Mouse (Mus musculus) left cerebral cortex, adult 2 months (tissue): ENCODE measurements around the gene Gucy1b2. TPM values are rescaled to one million over a fixed set of nuclear protein-coding genes. Genes with fewer than 3 reads are reported as not detected.
A peak's percentile ranks its signal among the peaks of the same experiment; 100 is the strongest.

ENCODE experiments used
- DNase-seq, 2 experiments: peaks; one replicate each; pipeline ENCODE4 v3.0.0; 2021 to 2022; ENCODE audit warnings: low spot score in 2 of 2, mixed read lengths in 1 of 2; ENCODE audit errors: extremely low spot score in 1 of 2
- H3K27ac ChIP-seq: fragments of 200-600 bp; 2 replicates; pipeline ENCODE4 v1.8.1; 2022
- H3K4me3 ChIP-seq: fragments of 200-600 bp; 2 replicates; pipeline ENCODE4 v1.8.1; 2022
- CTCF ChIP-seq: fragments of 200-600 bp; IDR thresholded peaks from 2 replicates; pipeline ENCODE4 v1.8.1; 2022; ENCODE audit warnings: antibody characterized with exemption, mild to moderate bottlenecking, moderate library complexity
- intact Hi-C: fragments of 180-260 bp; cut with DNase I; formaldehyde crosslinking; loops from one replicate; pipeline ENCODE4 v1.15.1; 2025
- long read RNA-seq, 2 experiments: library from polyadenylated mRNA; stranded (forward); transcript quantifications; one replicate each; pipeline ENCODE4 v2.0.0; 2021; ENCODE audit warnings: borderline mapping rate in 2 of 2
- total RNA-seq, 2 experiments: library from RNA; stranded (reverse); gene quantifications; 2 replicates each; pipeline ENCODE4 v1.2.3; 2021

The Gucy1b2 gene
- under 1 TPM; 0.28 to 0.29 TPM for total RNA-seq
- long read RNA-seq, experiment 1: 0 reads
- long read RNA-seq, experiment 2: 0 reads

DNA sequence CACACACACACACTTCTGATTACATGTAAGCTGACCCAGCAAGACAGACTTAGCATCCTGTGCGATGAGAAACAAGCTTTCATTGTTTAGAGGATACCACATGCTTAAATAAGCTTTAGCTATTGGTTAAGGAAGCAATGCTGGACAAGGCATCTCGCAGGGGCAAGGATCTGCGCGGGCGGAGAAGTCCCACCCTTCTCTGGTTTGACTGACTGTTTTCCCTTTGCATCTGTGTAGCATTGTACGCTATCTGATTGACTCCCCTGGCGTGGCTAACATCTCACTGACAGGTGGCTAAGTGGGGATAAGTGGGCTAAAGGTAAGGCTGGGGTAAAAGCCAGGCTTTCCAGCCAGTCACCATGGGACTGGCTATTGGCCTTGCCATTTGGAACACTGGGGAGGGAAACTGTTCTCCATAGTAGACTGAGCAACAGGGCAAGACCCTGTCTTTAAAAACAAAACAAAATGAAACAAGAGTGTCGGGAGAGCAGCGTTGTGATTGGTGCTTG lies at the start of gene Gucy1b2:
Gene Gucy1b2, minus strand, starts transcription at position 51 of the 509 bp plus-strand sequence.
- TF ChIP-seq CTCF: no peak

GRCm38 (mm10) chr14:62497391-62497790 lies 41.3 kb upstream of the Gucy1b2 start:
- no peak for DNase-seq
- no peak for TF ChIP-seq CTCF
- H3K4me3 ChIP-seq: no peak overlapping the region
- no peak overlapping the region for H3K27ac ChIP-seq
- intact Hi-C loops: no loop called here

More for the DNA sequence above, at the start of gene Gucy1b2:
- no peak for DNase-seq
- intact Hi-C loops: loop anchor here (2.0 to 10.0 kb wide), 5 partner anchors 124 to 1109 kb away; no protein-coding TSS in a partner anchor
- H3K27ac ChIP-seq: no peak within 1 kb of the TSS
- H3K4me3 ChIP-seq: peak within 1 kb of the TSS; percentile 39

GRCm38 (mm10) chr14:62496501-62496900 lies 40.4 kb upstream of the Gucy1b2 start:
- no peak overlapping the region for H3K27ac ChIP-seq
- no peak overlapping the region for H3K4me3 ChIP-seq
- intact Hi-C loops: no loop called here
- TF ChIP-seq CTCF: no peak
- no peak for DNase-seq

DNA sequence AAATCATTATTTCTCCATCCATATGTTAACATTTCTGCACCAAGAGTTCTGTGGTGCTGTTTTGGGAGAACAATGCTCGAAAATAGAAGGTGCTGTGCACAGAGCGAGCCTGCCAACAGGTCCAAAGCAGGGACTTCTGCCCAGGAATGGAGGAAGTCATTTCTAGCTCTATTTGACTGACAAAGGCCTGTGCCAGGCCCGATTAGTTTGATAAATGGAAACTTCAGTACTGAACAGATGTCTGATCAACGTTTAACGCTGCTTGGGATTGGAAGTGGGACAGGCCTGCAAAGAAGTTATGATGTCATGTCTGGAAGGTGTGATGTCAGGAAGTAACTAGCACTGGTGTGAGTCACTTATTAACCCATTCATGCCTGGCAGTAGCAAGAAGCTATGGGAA lies 37.4 kb upstream of the Gucy1b2 start:
- no peak for TF ChIP-seq CTCF
- DNase-seq: no peak
- intact Hi-C loops: loop anchor here (2.0 kb wide), 3 partner anchors 61 to 481 kb away; partner anchors contain the start of gene Fam124a
- Histone ChIP-seq H3K4me3 (no peak overlapping the region), H3K27ac (no peak overlapping the region)

DNA sequence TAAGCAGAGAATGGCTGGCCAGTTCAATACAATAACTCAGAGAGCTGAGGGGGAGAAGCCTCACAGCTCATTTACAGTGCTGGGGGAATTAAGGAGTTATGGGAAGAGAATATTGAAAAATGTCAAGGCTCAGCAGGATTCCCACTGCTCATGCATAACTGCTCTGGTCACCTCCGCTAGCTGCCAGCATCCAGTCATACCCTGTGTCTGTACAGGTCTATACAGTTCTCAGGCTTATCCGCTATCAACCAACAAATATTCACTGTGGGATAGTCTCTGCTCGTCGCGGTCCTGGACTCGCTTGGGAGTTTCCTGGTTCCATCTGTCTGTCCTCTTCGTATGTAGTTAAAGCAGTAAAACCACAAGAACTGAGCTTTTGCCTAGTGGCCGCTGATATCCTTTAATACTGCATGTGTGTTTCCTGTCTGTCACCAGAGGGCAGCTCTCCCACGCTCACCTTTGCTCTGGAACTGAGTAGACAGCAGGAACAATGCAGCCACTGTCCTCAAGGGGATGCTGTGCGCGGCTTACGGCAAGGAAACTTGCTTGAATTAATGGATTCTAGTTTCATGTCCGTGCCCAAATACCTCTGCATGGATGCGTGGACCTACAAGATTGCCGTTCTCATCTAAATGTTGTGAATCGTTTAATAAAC lies 36.2 kb upstream of the Gucy1b2 start:
- peak; percentile 89 for TF ChIP-seq CTCF
- no peak overlapping the region for H3K4me3 ChIP-seq

DNA sequence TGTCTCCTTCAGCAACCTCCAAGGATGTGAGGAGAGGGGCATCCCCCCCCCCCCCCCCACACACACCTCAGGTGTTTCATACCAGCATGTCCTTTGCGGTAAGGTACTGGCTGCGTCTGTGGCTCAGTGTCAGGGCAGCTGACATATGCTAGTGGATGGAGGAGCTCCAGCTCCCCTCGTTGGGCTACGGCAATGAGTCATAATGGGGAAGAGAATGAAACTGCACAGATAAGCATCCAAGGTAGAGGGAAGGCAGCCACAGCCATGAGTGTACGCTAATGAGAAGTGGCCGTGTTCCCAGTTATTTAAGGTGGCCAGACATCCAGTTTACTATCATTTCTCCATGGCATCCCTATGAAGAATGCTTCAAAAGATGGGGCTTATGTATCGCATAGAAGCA lies 32.2 kb upstream of the Gucy1b2 start:
- Histone ChIP-seq H3K4me3 (no peak overlapping the region), H3K27ac (no peak overlapping the region)
- TF ChIP-seq CTCF: no peak
- intact Hi-C loops: no loop called here
- no peak for DNase-seq

More for the DNA sequence above, 36.2 kb upstream of the Gucy1b2 start:
- DNase-seq: peak; percentile 65 to 69
- intact Hi-C loops: loop anchor here (2.0 kb wide), 3 partner anchors 62 to 482 kb away; partner anchors contain the start of gene Fam124a
- H3K27ac ChIP-seq: no peak overlapping the region

- intact Hi-C loops: no loop called here
- Histone ChIP-seq H3K4me3 (no peak overlapping the region), H3K27ac (no peak overlapping the region)
- TF ChIP-seq CTCF: no peak
- DNase-seq: no peak
Measured at GRCm38 (mm10) chr14:62481381-62481780, 25.3 kb upstream of the Gucy1b2 start.

GRCm38 (mm10) chr14:62479395-62479794 lies 23.3 kb upstream of the Gucy1b2 start:
- no peak for DNase-seq
- Histone ChIP-seq H3K27ac (no peak overlapping the region), H3K4me3 (no peak overlapping the region)
- no peak for TF ChIP-seq CTCF
- intact Hi-C loops: no loop called here

- intact Hi-C loops: no loop called here
- Histone ChIP-seq H3K27ac (no peak overlapping the region), H3K4me3 (no peak overlapping the region)
- no peak for DNase-seq
- TF ChIP-seq CTCF: peak; percentile 5; the same call in 1 of the 2 replicates
Measured at GRCm38 (mm10) chr14:62474481-62474880, 18.4 kb upstream of the Gucy1b2 start.

DNA sequence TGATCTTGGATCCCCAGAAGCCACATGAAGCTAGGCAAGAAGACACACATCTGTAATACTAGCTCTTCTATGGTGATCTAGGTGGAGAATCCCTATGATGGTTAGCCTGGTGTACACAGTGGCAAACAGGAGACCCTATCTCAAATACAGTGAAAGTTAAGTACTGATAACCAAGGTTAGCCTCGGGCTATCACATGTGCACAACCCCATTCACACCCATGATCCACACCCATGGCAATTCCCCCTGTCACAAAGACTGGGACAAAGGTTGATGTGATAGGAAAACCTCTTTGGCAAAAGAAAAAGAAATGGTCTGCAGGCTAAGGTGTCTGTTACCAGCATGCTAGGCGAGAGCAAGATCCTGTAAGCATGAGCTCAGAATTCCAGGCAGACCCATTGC lies 16.0 kb upstream of the Gucy1b2 start:
- intact Hi-C loops: no loop called here
- Histone ChIP-seq H3K27ac (no peak overlapping the region), H3K4me3 (no peak overlapping the region)
- TF ChIP-seq CTCF: no peak
- DNase-seq: no peak

GRCm38 (mm10) chr14:62468753-62469125 lies 12.7 kb upstream of the Gucy1b2 start:
- Histone ChIP-seq H3K4me3 (no peak overlapping the region), H3K27ac (no peak overlapping the region)
- no peak for DNase-seq
- TF ChIP-seq CTCF: no peak
- intact Hi-C loops: no loop called here

DNA sequence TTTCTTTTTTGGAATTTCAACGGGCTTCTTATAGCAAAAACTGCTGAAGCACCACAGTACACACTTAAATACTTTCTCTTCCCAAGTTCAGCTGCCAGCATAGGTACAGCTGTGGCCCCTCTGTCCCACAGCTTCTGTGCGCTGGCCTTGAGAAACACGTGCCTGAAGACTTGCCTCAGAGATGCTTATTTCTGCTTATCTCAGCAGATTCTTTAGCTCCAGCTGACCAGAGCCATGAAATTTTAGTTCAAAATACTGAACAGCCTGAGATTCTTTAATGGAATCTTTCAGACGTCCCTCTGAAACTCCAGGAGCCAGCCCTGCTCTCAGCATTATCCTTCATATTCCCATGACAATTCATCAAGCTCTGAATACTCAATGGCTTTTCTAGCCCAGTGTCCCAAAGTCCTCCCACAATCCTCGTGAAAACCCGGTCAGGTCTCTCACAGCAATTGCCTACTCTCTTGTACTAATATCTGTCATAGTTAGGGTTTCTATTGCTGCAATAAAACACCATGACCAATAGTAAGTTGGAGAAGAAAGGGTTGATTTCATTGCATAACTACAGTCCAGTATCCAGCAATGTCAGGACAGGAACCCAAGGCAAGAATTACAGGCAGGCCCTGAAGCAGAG lies 12.1 kb upstream of the Gucy1b2 start:
- Histone ChIP-seq H3K4me3 (no peak overlapping the region), H3K27ac (no peak overlapping the region)
- DNase-seq: no peak
- TF ChIP-seq CTCF: no peak
- intact Hi-C loops: no loop called here
